Mouse (Mus musculus) cerebellum, postnatal 25 days (tissue): ENCODE results near the gene Kcp.
A peak's percentile ranks its signal among the peaks of the same experiment; 100 is the strongest.

ENCODE experiments used
- DNase-seq, 2 experiments: peaks; one replicate each; pipeline ENCODE4 v3.0.0; 2021; ENCODE audit warnings: mixed read lengths in 2 of 2

Gene Kcp

DNA sequence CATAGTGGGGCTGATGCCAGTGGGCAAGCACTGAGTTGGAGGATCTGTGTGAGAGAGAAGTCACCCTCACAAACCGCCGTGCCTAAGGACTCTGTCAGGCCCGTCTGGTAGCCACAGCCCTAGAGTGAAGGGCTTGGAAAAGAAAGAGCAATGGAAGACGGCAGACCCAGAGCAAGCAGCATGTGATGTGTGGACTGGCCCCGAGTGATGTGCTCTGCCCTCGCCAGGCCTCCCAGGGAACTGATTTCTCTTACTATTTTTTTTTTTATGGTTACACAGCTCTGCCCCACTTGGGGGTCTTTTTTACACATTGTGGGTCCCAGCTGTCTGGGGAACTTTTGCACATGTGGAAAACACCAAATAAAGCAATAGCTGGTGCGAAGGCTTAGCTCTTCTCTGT lies 46.2 kb downstream of the Kcp start:
- DNase-seq = no peak

- DNase-seq = no peak
These were observed 57.1 kb downstream of the Kcp start for GRCm38 (mm10) chr6:29450667-29451066.

GRCm38 (mm10) chr6:29449858-29450257 lies 57.9 kb downstream of the Kcp start:
- DNase-seq = no peak

DNA sequence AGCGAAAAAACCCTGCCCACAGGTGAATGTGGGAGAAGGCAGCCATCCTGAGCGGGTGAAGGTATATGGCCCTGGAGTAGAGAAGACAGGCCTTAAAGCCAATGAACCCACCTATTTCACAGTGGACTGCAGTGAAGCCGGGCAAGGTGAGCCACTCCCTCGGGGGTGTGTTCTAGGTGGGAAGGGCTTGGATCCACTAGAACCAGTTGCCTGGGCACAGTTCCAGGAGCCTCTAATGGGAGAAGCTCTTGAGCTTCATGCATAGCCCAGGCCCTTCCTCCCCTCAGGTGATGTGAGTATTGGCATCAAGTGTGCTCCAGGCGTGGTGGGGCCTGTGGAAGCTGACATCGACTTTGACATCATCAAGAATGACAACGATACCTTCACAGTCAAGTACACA lies 62.4 kb downstream of the Kcp start:
- DNase-seq = no peak

GRCm38 (mm10) chr6:29444773-29445172 lies 63.0 kb downstream of the Kcp start:
- peak; percentile 35 to 55 for DNase-seq

GRCm38 (mm10) chr6:29439789-29440188 lies 68.0 kb downstream of the Kcp start:
- DNase-seq = no peak

GRCm38 (mm10) chr6:29439251-29439650 lies 68.5 kb downstream of the Kcp start:
- DNase-seq = peak in 1 of 2 experiments; percentile 18

DNA sequence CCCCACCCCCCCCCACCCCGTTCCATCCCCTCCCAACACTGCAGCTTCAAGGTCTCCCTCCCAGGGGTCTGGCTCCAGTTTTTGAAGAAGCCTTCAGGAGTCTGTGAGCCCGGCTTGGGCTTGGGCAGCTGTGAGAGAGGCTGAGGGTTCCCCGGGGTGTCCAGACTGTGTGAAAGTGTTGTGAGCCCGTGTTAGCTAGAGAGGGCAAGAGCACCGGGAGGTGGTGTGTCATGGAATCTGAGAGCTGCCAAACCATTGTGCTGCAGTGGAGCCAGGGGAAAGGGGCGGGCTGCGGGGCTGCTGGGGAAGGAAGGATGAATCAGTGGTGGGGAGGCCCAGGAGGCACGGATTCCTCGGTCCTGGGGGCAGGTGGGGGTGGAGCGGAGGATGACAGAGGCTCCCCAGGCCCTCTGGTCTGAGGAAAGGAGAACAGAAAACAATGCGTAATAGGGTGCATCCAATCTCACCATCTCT lies 71.3 kb downstream of the Kcp start:
- peak in 1 of 2 experiments; percentile 14 for DNase-seq

- peak in 1 of 2 experiments; percentile 18 for DNase-seq
These were observed 71.8 kb downstream of the Kcp start for GRCm38 (mm10) chr6:29435940-29436451.

DNA sequence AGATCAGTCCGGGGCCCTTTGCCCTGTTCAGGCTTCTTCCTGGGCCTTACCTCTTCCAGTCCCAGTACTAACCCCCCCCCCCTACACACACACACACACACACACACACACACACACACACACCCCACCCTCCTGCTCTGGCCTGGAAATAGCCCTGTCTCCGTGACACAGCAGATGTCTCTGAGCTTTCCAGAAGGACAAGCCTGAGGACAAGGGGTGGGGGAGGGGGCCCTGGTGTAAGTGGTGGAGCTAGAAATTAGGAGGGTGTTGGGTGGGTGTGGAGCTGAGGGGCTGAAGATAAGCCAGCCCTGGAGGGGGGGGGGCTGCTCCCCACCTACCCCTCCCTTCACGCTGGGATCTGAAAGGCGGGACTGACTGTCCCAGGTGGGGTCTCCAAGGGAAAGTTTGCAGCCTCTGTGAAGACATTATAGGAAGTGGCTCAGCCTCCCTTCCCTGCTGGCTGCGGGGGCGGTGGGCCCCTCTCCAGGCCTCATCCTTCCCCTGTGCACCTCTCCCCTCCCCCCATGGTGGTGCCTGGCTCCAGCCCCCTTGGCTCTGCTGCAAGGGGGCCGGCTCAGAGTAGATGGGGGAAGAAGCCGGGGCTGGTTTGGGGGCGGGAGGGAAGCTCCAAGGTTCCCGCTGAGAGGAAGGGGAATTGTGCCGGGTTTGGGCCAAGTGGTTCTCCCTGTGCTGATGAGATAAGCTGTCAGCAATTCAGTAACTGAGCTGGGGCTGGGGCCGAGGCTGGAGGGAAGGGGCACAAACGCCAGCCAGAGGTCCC lies 72.7 kb downstream of the Kcp start:
- DNase-seq = peak in 1 of 2 experiments; percentile 28

GRCm38 (mm10) chr6:29433804-29434795 lies 73.7 kb downstream of the Kcp start:
- peak; percentile 17 to 30 for DNase-seq

GRCm38 (mm10) chr6:29433038-29433803 lies 74.5 kb downstream of the Kcp start, which contains the start of gene Flnc:
Gene Flnc, plus strand, starts transcription at chr6:29433256.
- DNase-seq = peak; percentile 32 to 38

DNA sequence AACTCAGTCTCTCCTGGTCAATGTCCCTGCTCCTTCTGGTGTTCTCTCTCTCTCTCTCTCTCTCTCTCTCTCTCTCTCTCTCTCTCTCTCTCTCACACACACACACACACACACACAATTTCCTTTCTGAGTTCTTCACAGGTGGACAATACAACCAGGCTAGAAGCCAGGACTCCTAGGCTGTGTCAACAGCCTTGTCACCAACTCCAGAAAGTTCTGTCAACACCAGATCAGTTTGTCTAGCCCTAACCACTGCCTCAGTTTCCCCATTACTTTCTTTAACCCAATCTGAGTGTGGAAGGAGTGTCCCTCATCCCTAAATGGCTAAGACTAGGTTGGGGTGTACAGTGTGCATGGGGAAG lies 75.1 kb downstream of the Kcp start:
- DNase-seq = no peak

DNA sequence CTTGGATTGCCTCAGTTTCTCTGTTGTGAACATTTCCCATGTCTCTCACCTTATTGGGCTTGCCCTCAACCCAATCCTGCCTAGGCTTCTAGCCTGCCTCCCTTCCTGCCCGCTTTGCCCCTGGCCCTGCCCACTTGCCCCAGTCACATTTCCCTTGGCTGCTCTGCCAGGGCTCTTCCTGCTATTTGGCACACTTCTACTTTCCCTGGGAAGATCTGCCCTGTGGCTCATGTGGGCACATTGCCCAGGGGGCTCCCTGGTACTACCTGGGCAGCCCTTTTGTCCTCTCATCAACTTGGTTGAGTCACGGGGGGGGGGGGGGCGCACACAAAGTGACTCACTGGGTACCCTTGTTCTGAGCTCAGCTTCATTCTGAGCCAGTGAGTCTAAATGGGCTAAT lies 75.6 kb downstream of the Kcp start:
- DNase-seq = no peak

DNA sequence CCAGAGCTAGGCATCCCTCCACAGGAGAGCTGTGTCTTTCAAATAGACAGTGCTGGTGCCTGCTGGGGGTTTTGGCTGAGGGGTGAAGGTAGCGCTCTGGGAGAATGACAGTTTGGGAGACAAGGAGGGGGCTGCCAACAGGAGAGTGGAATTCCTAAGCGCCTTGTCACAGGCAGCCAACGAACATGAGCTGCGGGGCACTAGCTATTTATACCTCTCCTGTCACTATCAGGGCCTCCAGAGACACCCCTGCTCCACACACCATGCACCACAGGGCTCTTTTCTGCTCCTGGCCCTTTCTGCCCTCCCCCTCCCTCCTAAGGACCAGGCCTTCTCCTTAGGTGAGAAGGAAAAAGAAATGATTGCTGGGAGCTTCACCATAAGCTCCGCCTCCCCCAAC lies 76.3 kb downstream of the Kcp start:
- DNase-seq = no peak

- DNase-seq = no peak
These were observed 76.9 kb downstream of the Kcp start for GRCm38 (mm10) chr6:29430681-29431420.

- no peak for DNase-seq
These were observed 79.6 kb downstream of the Kcp start for GRCm38 (mm10) chr6:29428171-29428570.

DNA sequence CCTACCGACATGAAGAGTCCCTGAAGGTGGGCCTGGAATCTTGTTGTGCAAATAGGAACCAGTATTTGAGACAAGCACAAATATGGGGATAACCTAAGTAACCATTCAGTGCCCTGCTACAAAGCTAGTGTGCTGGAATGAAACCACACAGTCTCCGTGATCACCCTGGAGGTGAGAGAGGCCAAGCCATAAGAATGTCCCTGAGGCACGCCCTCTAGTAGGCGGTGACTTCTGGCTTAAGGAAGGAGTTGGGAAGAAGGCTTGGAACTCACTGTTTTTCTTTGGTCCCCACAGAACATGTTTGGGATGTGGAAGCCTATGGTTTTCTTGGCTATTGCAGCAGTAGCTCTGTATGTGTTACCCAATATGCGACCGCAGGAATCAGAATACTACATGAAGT lies 81.4 kb downstream of the Kcp start:
- no peak for DNase-seq

DNA sequence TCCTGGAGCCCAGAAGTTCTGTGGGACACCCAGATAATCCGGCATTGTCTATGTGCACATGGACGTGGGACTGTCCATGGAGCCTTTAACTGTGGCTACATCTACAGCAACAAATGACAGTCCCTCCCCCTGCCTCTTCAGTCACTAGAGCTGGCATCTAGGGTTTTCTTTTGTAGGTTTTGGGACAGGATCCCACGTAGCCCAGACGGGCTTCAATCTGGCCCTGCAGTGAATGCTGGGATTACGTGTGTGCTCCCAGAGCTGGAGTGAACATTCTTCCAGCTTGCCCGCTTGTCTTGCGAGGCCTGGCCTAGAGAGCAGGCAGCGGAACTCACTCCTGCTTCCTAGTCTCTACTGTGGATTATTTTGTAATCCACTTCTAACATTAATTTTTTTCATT lies 82.6 kb downstream of the Kcp start:
- no peak for DNase-seq
